Mouse (Mus musculus): Measurements from ENCODE around the gene Ms4a13. TPM values are rescaled to one million over a fixed set of nuclear protein-coding genes. Genes with fewer than 3 reads are reported as not detected.

Gene Ms4a13
- not detected in 2 replicates for polyA plus RNA-seq (2014; fragmentation: Nextera tagmentation; extraction: Ambion mirVana)

GRCm38 (mm10) chr19:11196546-11196945, at the start of gene Ms4a13:
Gene Ms4a13 (minus strand): TSS chr19:11196737.
- 68% methylated on average over 12 of the region's 12 CpGs for WGBS
- no peak within 1 kb of the TSS for H3K9ac ChIP-seq (ENCODE audit: low read depth, low read length)
- H3K27me3 ChIP-seq (ENCODE audit: control insufficient read depth, insufficient read depth, low read length), result no peaks in the 10 kb centered on the region
- H3K4me1 ChIP-seq (replicated peaks; ENCODE audit: control insufficient read depth, insufficient read depth, low read length), result no peaks in the 10 kb centered on the region
- H3K4me3 ChIP-seq (ENCODE audit: low read depth, low read length), result no peak within 1 kb of the TSS
- no peak for DNase-seq (ENCODE audit: low spot score)
- no peaks in the 10 kb centered on the region for H3K9me3 ChIP-seq (ENCODE audit: control insufficient read depth, low read length)
- no peaks in the 10 kb centered on the region for H3K36me3 ChIP-seq (ENCODE audit: control insufficient read depth, insufficient read depth, low read length)
- no peak within 1 kb of the TSS for H3K27ac ChIP-seq (ENCODE audit: low read depth, low read length)
- ATAC-seq (ENCODE audit: low FRiP score), result no peak
- H3K4me2 ChIP-seq (replicated peaks; ENCODE audit: low read depth, low read length), result no peak within 1 kb of the TSS

- no peaks in the 10 kb centered on the region for H3K27me3 ChIP-seq (ENCODE audit: control insufficient read depth, insufficient read depth, low read length)
- H3K4me2 ChIP-seq (replicated peaks; ENCODE audit: low read depth, low read length), result no peak overlapping the region
- ATAC-seq (ENCODE audit: low FRiP score), result no peak
- H3K36me3 ChIP-seq (ENCODE audit: control insufficient read depth, insufficient read depth, low read length), result no peaks in the 10 kb centered on the region
- DNase-seq (ENCODE audit: low spot score), result no peak
- H3K9me3 ChIP-seq (ENCODE audit: control insufficient read depth, low read length), result no peaks in the 10 kb centered on the region
- H3K9ac ChIP-seq (ENCODE audit: low read depth, low read length), result no peak overlapping the region
- H3K27ac ChIP-seq (ENCODE audit: low read depth, low read length), result no peak overlapping the region
- H3K4me3 ChIP-seq (ENCODE audit: low read depth, low read length), result no peak overlapping the region
- H3K4me1 ChIP-seq (replicated peaks; ENCODE audit: control insufficient read depth, insufficient read depth, low read length), result no peaks in the 10 kb centered on the region
Measured at GRCm38 (mm10) chr19:11244230-11244629, 47.7 kb upstream of the Ms4a13 start.

GRCm38 (mm10) chr19:11242560-11242959, 46.0 kb upstream of the Ms4a13 start:
- no peak overlapping the region for H3K27ac ChIP-seq (ENCODE audit: low read depth, low read length)
- WGBS, result 71% methylated on average over 5 of the region's 5 CpGs
- no peaks in the 10 kb centered on the region for H3K9me3 ChIP-seq (ENCODE audit: control insufficient read depth, low read length)
- no peaks in the 10 kb centered on the region for H3K27me3 ChIP-seq (ENCODE audit: control insufficient read depth, insufficient read depth, low read length)
- no peak overlapping the region for H3K4me3 ChIP-seq (ENCODE audit: low read depth, low read length)
- H3K36me3 ChIP-seq (ENCODE audit: control insufficient read depth, insufficient read depth, low read length), result no peaks in the 10 kb centered on the region
- no peak for ATAC-seq (ENCODE audit: low FRiP score)
- no peak for DNase-seq (ENCODE audit: low spot score)
- no peak overlapping the region for H3K4me2 ChIP-seq (replicated peaks; ENCODE audit: low read depth, low read length)
- H3K9ac ChIP-seq (ENCODE audit: low read depth, low read length), result no peak overlapping the region
- no peaks in the 10 kb centered on the region for H3K4me1 ChIP-seq (replicated peaks; ENCODE audit: control insufficient read depth, insufficient read depth, low read length)

- Histone ChIP-seq H3K27ac (ENCODE audit: low read depth, low read length) (no peak overlapping the region), H3K4me2 (replicated peaks; ENCODE audit: low read depth, low read length) (no peak overlapping the region), H3K9ac (ENCODE audit: low read depth, low read length) (no peak overlapping the region), H3K4me3 (ENCODE audit: low read depth, low read length) (no peak overlapping the region), H3K9me3 (ENCODE audit: control insufficient read depth, low read length) (no peaks in the 10 kb centered on the region), H3K27me3 (ENCODE audit: control insufficient read depth, insufficient read depth, low read length) (no peaks in the 10 kb centered on the region), H3K36me3 (ENCODE audit: control insufficient read depth, insufficient read depth, low read length) (no peaks in the 10 kb centered on the region), H3K4me1 (replicated peaks; ENCODE audit: control insufficient read depth, insufficient read depth, low read length) (no peaks in the 10 kb centered on the region)
- ATAC-seq (ENCODE audit: low FRiP score) (no peak), DNase-seq (ENCODE audit: low spot score) (no peak)
Measured at GRCm38 (mm10) chr19:11235820-11236219, 39.3 kb upstream of the Ms4a13 start.

GRCm38 (mm10) chr19:11234921-11235735, 38.6 kb upstream of the Ms4a13 start:
- whole genome bisulfite sequencing, result 79% methylated on average over 5 of the region's 5 CpGs
- Histone ChIP-seq H3K4me2 (replicated peaks; ENCODE audit: low read depth, low read length) (no peak overlapping the region), H3K36me3 (ENCODE audit: control insufficient read depth, insufficient read depth, low read length) (no peaks in the 10 kb centered on the region), H3K27ac (ENCODE audit: low read depth, low read length) (no peak overlapping the region), H3K9ac (ENCODE audit: low read depth, low read length) (no peak overlapping the region), H3K4me1 (replicated peaks; ENCODE audit: control insufficient read depth, insufficient read depth, low read length) (no peaks in the 10 kb centered on the region), H3K9me3 (ENCODE audit: control insufficient read depth, low read length) (no peaks in the 10 kb centered on the region), H3K4me3 (ENCODE audit: low read depth, low read length) (no peak overlapping the region), H3K27me3 (ENCODE audit: control insufficient read depth, insufficient read depth, low read length) (no peaks in the 10 kb centered on the region)
- no peak for ATAC-seq (ENCODE audit: low FRiP score)
- no peak for DNase-seq (ENCODE audit: low spot score)

GRCm38 (mm10) chr19:11234244-11234643, 37.7 kb upstream of the Ms4a13 start:
- H3K4me1 ChIP-seq (replicated peaks; ENCODE audit: control insufficient read depth, insufficient read depth, low read length), result no peaks in the 10 kb centered on the region
- ATAC-seq (ENCODE audit: low FRiP score), result no peak
- H3K36me3 ChIP-seq (ENCODE audit: control insufficient read depth, insufficient read depth, low read length), result no peaks in the 10 kb centered on the region
- no peak overlapping the region for H3K4me2 ChIP-seq (replicated peaks; ENCODE audit: low read depth, low read length)
- no peak for DNase-seq (ENCODE audit: low spot score)
- no peaks in the 10 kb centered on the region for H3K9me3 ChIP-seq (ENCODE audit: control insufficient read depth, low read length)
- H3K9ac ChIP-seq (ENCODE audit: low read depth, low read length), result no peak overlapping the region
- no peaks in the 10 kb centered on the region for H3K27me3 ChIP-seq (ENCODE audit: control insufficient read depth, insufficient read depth, low read length)
- no peak overlapping the region for H3K4me3 ChIP-seq (ENCODE audit: low read depth, low read length)
- H3K27ac ChIP-seq (ENCODE audit: low read depth, low read length), result no peak overlapping the region
- whole genome bisulfite sequencing, result 84% methylated on average over 5 of the region's 5 CpGs

- H3K4me2 ChIP-seq (replicated peaks; ENCODE audit: low read depth, low read length), result no peak within 1 kb of the TSS
- DNase-seq (ENCODE audit: low spot score) (no peak), ATAC-seq (ENCODE audit: low FRiP score) (no peak)
- 83% methylated on average over 5 of the region's 5 CpGs for WGBS
- H3K9me3 ChIP-seq (ENCODE audit: control insufficient read depth, low read length), result no peaks in the 10 kb centered on the region
- H3K27ac ChIP-seq (ENCODE audit: low read depth, low read length), result no peak within 1 kb of the TSS
- H3K4me3 ChIP-seq (ENCODE audit: low read depth, low read length), result no peak within 1 kb of the TSS
- H3K4me1 ChIP-seq (replicated peaks; ENCODE audit: control insufficient read depth, insufficient read depth, low read length), result no peaks in the 10 kb centered on the region
- no peak within 1 kb of the TSS for H3K9ac ChIP-seq (ENCODE audit: low read depth, low read length)
- no peaks in the 10 kb centered on the region for H3K27me3 ChIP-seq (ENCODE audit: control insufficient read depth, insufficient read depth, low read length)
- H3K36me3 ChIP-seq (ENCODE audit: control insufficient read depth, insufficient read depth, low read length), result no peaks in the 10 kb centered on the region
Measured at GRCm38 (mm10) chr19:11232348-11232747, 35.8 kb upstream of the Ms4a13 start, which contains the start of gene Ms4a12. Gene Ms4a12 (minus strand): TSS chr19:11232448.

GRCm38 (mm10) chr19:11192552-11192951, 4.0 kb downstream of the Ms4a13 start:
- no peaks in the 10 kb centered on the region for H3K9me3 ChIP-seq (ENCODE audit: control insufficient read depth, low read length)
- no peaks in the 10 kb centered on the region for H3K36me3 ChIP-seq (ENCODE audit: control insufficient read depth, insufficient read depth, low read length)
- ATAC-seq (ENCODE audit: low FRiP score) (no peak), DNase-seq (ENCODE audit: low spot score) (no peak)
- H3K27me3 ChIP-seq (ENCODE audit: control insufficient read depth, insufficient read depth, low read length), result no peaks in the 10 kb centered on the region
- no peak overlapping the region for H3K4me3 ChIP-seq (ENCODE audit: low read depth, low read length)
- H3K4me2 ChIP-seq (replicated peaks; ENCODE audit: low read depth, low read length), result no peak overlapping the region
- 58% methylated on average over 1 of the region's 1 CpGs for WGBS
- no peaks in the 10 kb centered on the region for H3K4me1 ChIP-seq (replicated peaks; ENCODE audit: control insufficient read depth, insufficient read depth, low read length)
- no peak overlapping the region for H3K9ac ChIP-seq (ENCODE audit: low read depth, low read length)
- no peak overlapping the region for H3K27ac ChIP-seq (ENCODE audit: low read depth, low read length)

GRCm38 (mm10) chr19:11184121-11184520, 12.4 kb downstream of the Ms4a13 start:
- Histone ChIP-seq H3K9me3 (ENCODE audit: control insufficient read depth, low read length) (no peaks in the 10 kb centered on the region), H3K27ac (ENCODE audit: low read depth, low read length) (no peak overlapping the region), H3K4me2 (replicated peaks; ENCODE audit: low read depth, low read length) (no peak overlapping the region), H3K27me3 (ENCODE audit: control insufficient read depth, insufficient read depth, low read length) (no peaks in the 10 kb centered on the region), H3K9ac (ENCODE audit: low read depth, low read length) (no peak overlapping the region), H3K36me3 (ENCODE audit: control insufficient read depth, insufficient read depth, low read length) (no peaks in the 10 kb centered on the region), H3K4me3 (ENCODE audit: low read depth, low read length) (no peak overlapping the region), H3K4me1 (replicated peaks; ENCODE audit: control insufficient read depth, insufficient read depth, low read length) (no peaks in the 10 kb centered on the region)
- ATAC-seq (ENCODE audit: low FRiP score) (no peak), DNase-seq (ENCODE audit: low spot score) (peak; percentile 9)
- 23% methylated on average over 5 of the region's 5 CpGs for WGBS
